Mouse (Mus musculus): Measurements from ENCODE around the gene Rassf4.

GRCm38 (mm10) chr6:116682317-116682716 lies 8.6 kb upstream of the Rassf4 start:
- TF ChIP-seq SIN3A (IDR thresholded peaks at IDR 0.05; ENCODE audit: low read length) = no peak
- TF ChIP-seq CTCF (IDR thresholded peaks at IDR 0.05 in 2 of 3, conservative IDR thresholded peaks at IDR 0.05 in 1 of 3; ENCODE audit: control insufficient read depth in 1 of 3, insufficient read depth in 1 of 3, low read depth in 2 of 3, low read length in 3 of 3, poor library complexity in 1 of 3, severe bottlenecking in 1 of 3) = no peak
- no peak for TF ChIP-seq ZNF384 (IDR thresholded peaks at IDR 0.05; ENCODE audit: low read depth, low read length)
- TF ChIP-seq BHLHE40 (IDR thresholded peaks at IDR 0.05; ENCODE audit: borderline replicate concordance, low read depth, low read length) = no peak
- TF ChIP-seq EP300 (IDR thresholded peaks at IDR 0.05; ENCODE audit: low read depth in 1 of 2, low read length in 2 of 2) = no peak
- TF ChIP-seq SMC3 (IDR thresholded peaks at IDR 0.05; ENCODE audit: low read depth, low read length) = no peak

All from MEL (cell line).